Mouse (Mus musculus): ENCODE data around the gene Ednra. TPM values are rescaled to one million over a fixed set of nuclear protein-coding genes. Genes with fewer than 3 reads are reported as not detected.
"Not testable (repeated sequence)": the region's sequence is repeated elsewhere in the genome, so short reads cannot be mapped to it uniquely, and the experiment has no call there.

The Ednra gene
- total RNA-seq, 2 experiments from 2014 or later = 3.3 to 3.4 TPM

DNA sequence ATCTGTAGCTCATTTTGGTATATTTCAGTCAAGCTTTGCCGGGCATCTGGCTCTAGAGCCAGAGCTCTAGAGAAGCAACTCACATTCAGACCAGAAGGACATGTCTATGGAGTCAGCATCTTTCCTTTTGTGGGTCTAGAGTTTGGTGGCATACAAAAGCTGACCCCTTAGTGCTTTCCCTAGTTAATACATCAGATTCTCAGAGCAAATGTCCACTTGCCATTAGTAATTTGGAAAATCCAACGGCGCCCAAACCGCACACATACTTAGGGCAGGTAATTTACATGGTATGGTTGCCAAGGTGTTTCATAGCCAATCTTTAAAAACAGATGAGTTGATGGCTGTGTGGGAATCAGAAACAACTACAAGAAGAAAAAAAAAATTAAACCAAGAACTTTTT, 1.2 kb downstream of the Ednra start:
- DNase-seq (ENCODE audit: low spot score in 2 of 2) = no peak

DNA sequence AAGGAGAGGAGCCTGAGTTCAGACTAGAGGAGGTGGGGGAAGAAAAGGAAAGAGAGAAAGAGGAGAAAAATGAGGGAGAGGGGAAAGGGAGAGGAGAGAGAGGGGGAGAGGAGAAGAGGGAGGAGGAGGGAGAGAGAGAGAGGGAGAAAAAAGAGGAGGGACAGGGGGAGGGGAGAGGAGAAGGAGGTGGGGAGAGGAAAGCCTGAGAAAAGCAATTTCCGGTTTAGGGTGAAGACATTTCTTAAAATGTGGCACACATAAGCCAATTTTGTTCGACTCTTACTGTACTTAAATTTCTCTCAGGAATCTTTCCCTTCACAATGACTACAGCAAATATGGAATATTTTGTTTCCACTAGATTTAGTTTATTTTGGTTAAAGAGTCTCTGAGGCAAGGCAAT, 5.3 kb downstream of the Ednra start:
- DNase-seq (ENCODE audit: low spot score in 2 of 2) = no peak

- no peak for DNase-seq (ENCODE audit: low spot score in 2 of 2)
These were observed 7.2 kb downstream of the Ednra start for GRCm38 (mm10) chr8:77717036-77717435.

- no peak for DNase-seq (ENCODE audit: low spot score in 2 of 2)
These were observed 9.8 kb downstream of the Ednra start for GRCm38 (mm10) chr8:77714455-77714854.

DNA sequence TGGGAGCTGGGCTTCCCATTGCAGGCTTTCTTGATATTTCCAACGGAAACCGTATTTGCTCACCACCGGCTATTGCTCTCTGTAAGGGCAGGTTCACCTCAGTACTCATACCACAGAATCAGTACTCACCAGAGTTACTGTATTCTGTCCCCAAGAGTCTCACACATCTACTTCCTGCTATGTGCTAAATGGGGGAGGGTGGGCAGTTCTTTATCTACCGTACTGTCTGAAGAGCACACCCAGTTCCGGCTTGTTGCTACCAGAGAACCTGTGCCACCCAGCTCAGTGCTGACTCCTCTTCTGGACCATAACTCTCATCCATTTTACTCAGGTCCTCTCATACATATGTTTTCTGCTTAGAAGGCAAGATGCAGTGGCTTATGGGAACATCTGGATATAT, 10.6 kb downstream of the Ednra start:
- no peak for DNase-seq (ENCODE audit: low spot score in 2 of 2)

DNA sequence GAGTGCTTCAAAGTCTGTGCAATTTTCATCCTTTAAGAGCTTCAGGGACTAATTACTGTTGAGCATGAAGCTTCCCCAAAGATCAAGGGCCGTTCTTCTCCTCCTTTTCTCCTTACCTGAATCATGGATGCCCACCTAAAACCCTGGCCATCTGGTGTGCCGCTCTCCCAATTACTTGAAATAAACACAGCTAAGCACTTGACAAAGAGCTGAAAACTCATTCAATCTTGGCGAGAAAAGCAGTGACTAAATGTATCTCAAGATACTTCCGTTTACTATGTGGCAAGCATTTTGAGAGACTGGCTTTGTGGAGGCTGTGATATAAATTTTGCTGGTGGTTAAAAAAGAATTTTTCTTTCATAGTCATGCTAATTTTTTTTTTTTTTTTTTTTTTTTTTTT, 19.5 kb downstream of the Ednra start:
- DNase-seq (ENCODE audit: low spot score in 2 of 2) = no peak

GRCm38 (mm10) chr8:77698028-77698427, 26.2 kb downstream of the Ednra start:
- no peak for DNase-seq (ENCODE audit: low spot score in 2 of 2)

GRCm38 (mm10) chr8:77696182-77696581, 28.1 kb downstream of the Ednra start:
- DNase-seq (ENCODE audit: low spot score in 2 of 2) = no peak

GRCm38 (mm10) chr8:77695486-77696058, 28.7 kb downstream of the Ednra start:
- no peak for DNase-seq (ENCODE audit: low spot score in 2 of 2)

GRCm38 (mm10) chr8:77695070-77695469, 29.2 kb downstream of the Ednra start:
- DNase-seq (ENCODE audit: low spot score in 2 of 2) = no peak

GRCm38 (mm10) chr8:77694588-77694987, 29.7 kb downstream of the Ednra start:
- no peak for DNase-seq (ENCODE audit: low spot score in 2 of 2)

GRCm38 (mm10) chr8:77689421-77690059, 34.7 kb downstream of the Ednra start:
- DNase-seq (ENCODE audit: low spot score in 2 of 2) = not testable (repeated sequence)

GRCm38 (mm10) chr8:77688978-77689377, 35.3 kb downstream of the Ednra start:
- no peak for DNase-seq (ENCODE audit: low spot score in 2 of 2)

DNA sequence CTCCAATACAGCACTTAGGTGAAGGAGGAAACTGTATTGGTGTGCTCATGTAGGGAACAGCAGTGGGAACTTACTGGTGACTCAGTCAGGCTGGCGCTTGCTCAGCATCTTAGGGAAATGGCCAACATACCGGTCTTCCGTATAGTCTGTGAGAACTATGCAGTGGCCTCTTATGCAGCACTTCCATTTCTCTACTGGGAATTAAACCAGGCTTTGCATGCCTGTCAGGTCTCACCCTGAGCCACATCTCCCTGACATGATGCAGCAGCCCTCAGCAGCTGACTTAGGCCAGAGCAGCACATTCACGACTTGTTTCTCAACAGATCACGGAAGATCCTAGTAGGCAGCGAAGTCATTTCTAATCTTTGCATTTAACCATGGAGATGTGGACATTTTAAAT, 39.9 kb downstream of the Ednra start:
- no peak for DNase-seq (ENCODE audit: low spot score in 2 of 2)

DNA sequence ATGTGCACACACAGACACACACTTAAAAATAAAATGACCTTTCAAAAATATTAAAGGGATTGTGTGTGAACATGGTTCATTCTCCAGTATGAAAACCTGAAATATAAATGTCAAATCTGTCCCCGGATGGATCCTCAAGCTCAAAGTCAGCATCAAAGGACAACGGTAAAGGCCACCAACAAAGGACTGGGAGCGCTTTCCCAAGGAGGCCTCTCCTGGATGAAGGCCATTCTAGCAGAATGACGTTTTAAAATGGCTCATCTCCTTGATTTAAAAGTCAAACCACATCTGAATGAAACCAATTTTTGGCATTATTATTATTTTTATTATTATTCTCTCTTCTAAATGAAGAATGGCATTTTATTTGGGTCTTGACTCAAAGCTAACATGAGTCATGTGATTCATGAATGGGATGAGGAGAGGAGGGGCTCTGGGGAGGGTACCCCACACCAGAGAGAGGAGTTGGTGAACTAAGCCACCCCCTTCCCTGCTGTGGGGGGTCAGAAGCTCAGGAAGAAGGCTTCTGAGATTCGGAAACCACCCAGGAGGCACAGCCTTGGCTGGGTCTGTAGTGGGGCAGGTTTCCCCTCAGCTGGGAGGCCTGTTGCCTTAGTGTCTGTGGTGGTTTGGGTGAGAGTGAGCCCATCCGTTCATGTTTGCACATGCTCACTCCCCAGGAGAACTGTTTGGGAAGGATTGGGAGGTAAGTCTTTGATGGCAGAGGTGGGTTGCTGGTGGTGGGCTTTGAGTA, 40.7 kb downstream of the Ednra start:
- DNase-seq (ENCODE audit: low spot score in 2 of 2) = no peak

DNA sequence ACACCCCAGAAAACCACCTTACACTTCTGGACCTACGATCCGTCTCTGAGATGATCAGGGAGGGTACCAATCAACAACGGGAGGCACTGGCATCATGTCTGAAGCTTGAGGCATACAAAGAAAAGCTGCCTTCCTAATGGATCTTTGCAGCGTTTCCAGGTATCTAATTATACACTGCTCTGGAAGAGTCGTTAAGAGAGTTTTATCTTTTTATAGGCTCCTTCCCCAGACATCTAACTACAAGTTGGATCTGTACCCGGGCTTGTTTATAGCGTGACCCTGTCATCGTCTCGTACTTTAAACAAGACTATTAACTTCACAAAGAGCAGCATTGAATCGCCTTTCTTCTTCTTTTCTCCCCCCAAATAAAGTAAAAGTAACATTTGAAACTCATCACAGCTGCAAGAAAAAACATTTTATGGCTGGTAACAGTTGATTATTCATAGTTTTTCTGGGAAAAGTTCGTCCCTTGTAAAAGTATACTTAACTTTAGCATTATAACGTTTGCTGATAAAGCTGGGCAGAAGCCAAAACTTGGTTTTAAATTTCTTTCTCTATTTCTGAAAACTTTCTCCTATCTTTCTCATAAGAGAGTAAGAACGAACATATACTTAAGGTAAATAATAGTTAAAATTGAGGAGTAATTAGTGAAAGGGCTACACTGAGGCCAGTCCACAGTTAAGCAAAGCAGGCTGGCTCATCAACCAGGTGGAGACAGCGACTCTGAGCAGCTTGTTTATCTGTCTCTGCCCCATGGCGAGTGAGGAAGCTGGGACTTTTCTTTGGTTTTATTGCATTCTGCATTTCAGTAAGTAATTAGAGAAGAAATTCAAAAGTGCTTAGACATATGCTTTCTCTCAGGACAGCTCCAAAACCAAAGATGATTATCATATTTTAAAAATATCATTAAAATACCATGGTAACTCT, 42.0 kb downstream of the Ednra start:
- no peak for DNase-seq (ENCODE audit: low spot score in 2 of 2)

GRCm38 (mm10) chr8:77672036-77672435, 52.2 kb downstream of the Ednra start:
- no peak for DNase-seq (ENCODE audit: low spot score in 2 of 2)

GRCm38 (mm10) chr8:77670612-77671363, 53.5 kb downstream of the Ednra start:
- DNase-seq (ENCODE audit: low spot score in 2 of 2) = no peak

- no peak for DNase-seq (ENCODE audit: low spot score in 2 of 2)
These were observed 56.3 kb downstream of the Ednra start for GRCm38 (mm10) chr8:77667916-77668315.

DNA sequence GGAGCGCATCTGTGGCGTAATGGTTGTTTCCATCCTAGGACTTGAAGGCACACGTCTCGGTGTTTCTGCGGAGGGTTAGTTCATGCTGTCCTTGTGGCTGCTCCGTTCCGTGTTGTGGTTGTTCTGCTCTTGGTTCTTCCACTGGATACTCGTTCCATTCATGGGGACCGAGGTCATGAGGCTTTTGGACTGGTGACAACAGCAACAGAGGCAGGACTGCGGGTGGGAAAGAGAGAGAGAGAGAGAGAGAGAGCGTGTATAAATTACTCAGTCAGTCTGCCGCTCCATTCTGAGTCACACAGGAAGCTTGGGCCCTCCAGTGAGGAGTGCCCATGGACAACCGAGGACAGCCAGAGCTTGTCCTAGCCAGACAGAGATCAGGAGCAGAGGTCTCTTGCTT, 59.4 kb downstream of the Ednra start:
- DNase-seq (ENCODE audit: low spot score in 2 of 2) = no peak
